Mouse (Mus musculus): ENCODE results near the gene Gimap4. TPM values are rescaled to one million over a fixed set of nuclear protein-coding genes. Genes with fewer than 3 reads are reported as not detected.

Gimap4 gene
- polyA plus RNA-seq, 1 experiment from 2014 or later: 8.5 TPM

GRCm38 (mm10) chr6:48702146-48702545 lies 17.8 kb downstream of the Gimap4 start:
- H3K9me3 ChIP-seq (ENCODE audit: control insufficient read depth, low read length): no peaks in the 10 kb centered on the region
- H3K4me1 ChIP-seq (replicated peaks; ENCODE audit: control insufficient read depth, insufficient read depth): no peaks in the 10 kb centered on the region
- TF ChIP-seq CTCF (IDR thresholded peaks at IDR 0.05; ENCODE audit: low read depth) (no peak), EP300 (optimal IDR thresholded peaks at IDR 0.05) (no peak)
- no peaks in the 10 kb centered on the region for H3K36me3 ChIP-seq (ENCODE audit: control insufficient read depth, insufficient read depth, low read length)
- no peaks in the 10 kb centered on the region for H3K27me3 ChIP-seq (ENCODE audit: control insufficient read depth, insufficient read depth, low read length)
- H3K4me3 ChIP-seq (ENCODE audit: low read depth, low read length): no peak overlapping the region
- no peak overlapping the region for H3K27ac ChIP-seq (replicated peaks)
- no peak overlapping the region for H3K9ac ChIP-seq (ENCODE audit: low read length)
- ATAC-seq (ENCODE audit: low FRiP score, low TSS enrichment) (no peak), DNase-seq (ENCODE audit: low spot score) (no peak)
- 84% methylated on average over 7 of the region's 7 CpGs for WGBS
- H3K4me2 ChIP-seq (replicated peaks; ENCODE audit: low read depth): no peak overlapping the region

GRCm38 (mm10) chr6:48702601-48703000 lies 18.3 kb downstream of the Gimap4 start:
- H3K4me1 ChIP-seq (replicated peaks; ENCODE audit: control insufficient read depth, insufficient read depth): no peaks in the 10 kb centered on the region
- H3K4me2 ChIP-seq (replicated peaks; ENCODE audit: low read depth): no peak overlapping the region
- TF ChIP-seq EP300 (optimal IDR thresholded peaks at IDR 0.05): no peak
- TF ChIP-seq CTCF (IDR thresholded peaks at IDR 0.05; ENCODE audit: low read depth): peak; percentile 52
- DNase-seq (ENCODE audit: low spot score) (no peak), ATAC-seq (ENCODE audit: low FRiP score, low TSS enrichment) (no peak)
- H3K9ac ChIP-seq (ENCODE audit: low read length): no peak overlapping the region
- H3K27ac ChIP-seq (replicated peaks): no peak overlapping the region
- H3K9me3 ChIP-seq (ENCODE audit: control insufficient read depth, low read length): no peaks in the 10 kb centered on the region
- WGBS: 73% methylated on average over 5 of the region's 5 CpGs
- no peaks in the 10 kb centered on the region for H3K27me3 ChIP-seq (ENCODE audit: control insufficient read depth, insufficient read depth, low read length)
- H3K36me3 ChIP-seq (ENCODE audit: control insufficient read depth, insufficient read depth, low read length): no peaks in the 10 kb centered on the region
- no peak overlapping the region for H3K4me3 ChIP-seq (ENCODE audit: low read depth, low read length)

- no peak for TF ChIP-seq EP300 (optimal IDR thresholded peaks at IDR 0.05)
- TF ChIP-seq CTCF (IDR thresholded peaks at IDR 0.05; ENCODE audit: low read depth): no peak
- Histone ChIP-seq H3K27me3 (ENCODE audit: control insufficient read depth, insufficient read depth, low read length) (no peaks in the 10 kb centered on the region), H3K9me3 (ENCODE audit: control insufficient read depth, low read length) (no peaks in the 10 kb centered on the region), H3K4me3 (ENCODE audit: low read depth, low read length) (no peak overlapping the region), H3K27ac (replicated peaks) (no peak overlapping the region), H3K9ac (ENCODE audit: low read length) (no peak overlapping the region), H3K4me2 (replicated peaks; ENCODE audit: low read depth) (no peak overlapping the region), H3K36me3 (ENCODE audit: control insufficient read depth, insufficient read depth, low read length) (no peaks in the 10 kb centered on the region), H3K4me1 (replicated peaks; ENCODE audit: control insufficient read depth, insufficient read depth) (no peaks in the 10 kb centered on the region)
- no peak for ATAC-seq (ENCODE audit: low FRiP score, low TSS enrichment)
- no peak for DNase-seq (ENCODE audit: low spot score)
Observed at GRCm38 (mm10) chr6:48704146-48704545, 19.8 kb downstream of the Gimap4 start.

- Histone ChIP-seq H3K4me3 (ENCODE audit: low read depth, low read length) (no peak overlapping the region), H3K9ac (ENCODE audit: low read length) (no peak overlapping the region), H3K9me3 (ENCODE audit: control insufficient read depth, low read length) (no peaks in the 10 kb centered on the region), H3K27me3 (ENCODE audit: control insufficient read depth, insufficient read depth, low read length) (no peaks in the 10 kb centered on the region), H3K36me3 (ENCODE audit: control insufficient read depth, insufficient read depth, low read length) (no peaks in the 10 kb centered on the region), H3K4me1 (replicated peaks; ENCODE audit: control insufficient read depth, insufficient read depth) (no peaks in the 10 kb centered on the region), H3K27ac (replicated peaks) (0 out of 2 replicates have a peak overlapping the region, but pooled peaks have one; percentile 13), H3K4me2 (replicated peaks; ENCODE audit: low read depth) (no peak overlapping the region; the same call in 1 of the 2 replicates)
- no peak for DNase-seq (ENCODE audit: low spot score)
- 51% methylated on average over 3 of the region's 3 CpGs for WGBS
- ATAC-seq (ENCODE audit: low FRiP score, low TSS enrichment): no peak
- TF ChIP-seq EP300 (optimal IDR thresholded peaks at IDR 0.05) (no peak), CTCF (IDR thresholded peaks at IDR 0.05; ENCODE audit: low read depth) (no peak)
Observed at GRCm38 (mm10) chr6:48706130-48706529, 21.8 kb downstream of the Gimap4 start.

- TF ChIP-seq CTCF (IDR thresholded peaks at IDR 0.05; ENCODE audit: low read depth) (no peak), EP300 (optimal IDR thresholded peaks at IDR 0.05) (no peak)
- Histone ChIP-seq H3K27me3 (ENCODE audit: control insufficient read depth, insufficient read depth, low read length) (no peaks in the 10 kb centered on the region), H3K4me3 (ENCODE audit: low read depth, low read length) (no peak within 1 kb of the TSS), H3K4me1 (replicated peaks; ENCODE audit: control insufficient read depth, insufficient read depth) (no peaks in the 10 kb centered on the region), H3K36me3 (ENCODE audit: control insufficient read depth, insufficient read depth, low read length) (no peaks in the 10 kb centered on the region), H3K9ac (ENCODE audit: low read length) (no peak within 1 kb of the TSS), H3K9me3 (ENCODE audit: control insufficient read depth, low read length) (no peaks in the 10 kb centered on the region), H3K27ac (replicated peaks) (no peak within 1 kb of the TSS), H3K4me2 (replicated peaks; ENCODE audit: low read depth) (no peak within 1 kb of the TSS)
- DNase-seq (ENCODE audit: low spot score) (no peak), ATAC-seq (ENCODE audit: low FRiP score, low TSS enrichment) (no peak)
- 54% methylated on average over 2 of the region's 2 CpGs for WGBS
Observed at GRCm38 (mm10) chr6:48718455-48718854, 34.1 kb downstream of the Gimap4 start, which contains the start of the genes Gm28053 and Gimap7. Gene Gm28053 (plus strand): TSS chr6:48718607. Gene Gimap7 (plus strand): TSS chr6:48718621.

GRCm38 (mm10) chr6:48720326-48720725 lies 36.0 kb downstream of the Gimap4 start:
- no peak for ATAC-seq (ENCODE audit: low FRiP score, low TSS enrichment)
- no peak overlapping the region for H3K4me3 ChIP-seq (ENCODE audit: low read depth, low read length)
- no peaks in the 10 kb centered on the region for H3K9me3 ChIP-seq (ENCODE audit: control insufficient read depth, low read length)
- no peak for DNase-seq (ENCODE audit: low spot score)
- no peaks in the 10 kb centered on the region for H3K4me1 ChIP-seq (replicated peaks; ENCODE audit: control insufficient read depth, insufficient read depth)
- H3K4me2 ChIP-seq (replicated peaks; ENCODE audit: low read depth): no peak overlapping the region
- WGBS: 75% methylated on average over 4 of the region's 4 CpGs
- no peak overlapping the region for H3K27ac ChIP-seq (replicated peaks)
- TF ChIP-seq EP300 (optimal IDR thresholded peaks at IDR 0.05): no peak
- no peak for TF ChIP-seq CTCF (IDR thresholded peaks at IDR 0.05; ENCODE audit: low read depth)
- no peak overlapping the region for H3K9ac ChIP-seq (ENCODE audit: low read length)
- no peaks in the 10 kb centered on the region for H3K36me3 ChIP-seq (ENCODE audit: control insufficient read depth, insufficient read depth, low read length)
- H3K27me3 ChIP-seq (ENCODE audit: control insufficient read depth, insufficient read depth, low read length): no peaks in the 10 kb centered on the region
